Mouse (Mus musculus): ENCODE measurements around the gene Btbd35f9. TPM values are rescaled to one million over a fixed set of nuclear protein-coding genes. Genes with fewer than 3 reads are reported as not detected.

The Btbd35f9 gene
- polyA plus RNA-seq (2014; fragmentation: Illumina TruSeq; extraction: RNeasy Lipid Tissue Mini Kit (QIAGEN cat#74804); ENCODE audit: low read depth, low replicate concordance) = not detected

GRCm38 (mm10) chrX:34161399-34161798, at the start of gene Btbd35f9:
Gene Btbd35f9 (minus strand): TSS chrX:34161499.

Other genes with a start within 250 kb of the Btbd35f9 start
- gene Btbd35f6, start 205.0 kb downstream of the Btbd35f9 start, polyA plus RNA-seq (2014; fragmentation: Illumina TruSeq; extraction: RNeasy Lipid Tissue Mini Kit (QIAGEN cat#74804); ENCODE audit: low read depth, low replicate concordance) = not detected
- gene Gm21870, start 174.7 kb downstream of the Btbd35f9 start, polyA plus RNA-seq (2014; fragmentation: Illumina TruSeq; extraction: RNeasy Lipid Tissue Mini Kit (QIAGEN cat#74804); ENCODE audit: low read depth, low replicate concordance) = not detected
- not detected for gene Spin2g, start 77.2 kb upstream of the Btbd35f9 start, polyA plus RNA-seq (2014; fragmentation: Illumina TruSeq; extraction: RNeasy Lipid Tissue Mini Kit (QIAGEN cat#74804); ENCODE audit: low read depth, low replicate concordance)

Data from sigmoid colon, adult 10 weeks (tissue).